Mouse (Mus musculus): ENCODE data around the gene Cdc42ep1.
"Not testable (repeated sequence)": the region's sequence is repeated elsewhere in the genome, so short reads cannot be mapped to it uniquely, and the experiment has no call there.

Gene Cdc42ep1

DNA sequence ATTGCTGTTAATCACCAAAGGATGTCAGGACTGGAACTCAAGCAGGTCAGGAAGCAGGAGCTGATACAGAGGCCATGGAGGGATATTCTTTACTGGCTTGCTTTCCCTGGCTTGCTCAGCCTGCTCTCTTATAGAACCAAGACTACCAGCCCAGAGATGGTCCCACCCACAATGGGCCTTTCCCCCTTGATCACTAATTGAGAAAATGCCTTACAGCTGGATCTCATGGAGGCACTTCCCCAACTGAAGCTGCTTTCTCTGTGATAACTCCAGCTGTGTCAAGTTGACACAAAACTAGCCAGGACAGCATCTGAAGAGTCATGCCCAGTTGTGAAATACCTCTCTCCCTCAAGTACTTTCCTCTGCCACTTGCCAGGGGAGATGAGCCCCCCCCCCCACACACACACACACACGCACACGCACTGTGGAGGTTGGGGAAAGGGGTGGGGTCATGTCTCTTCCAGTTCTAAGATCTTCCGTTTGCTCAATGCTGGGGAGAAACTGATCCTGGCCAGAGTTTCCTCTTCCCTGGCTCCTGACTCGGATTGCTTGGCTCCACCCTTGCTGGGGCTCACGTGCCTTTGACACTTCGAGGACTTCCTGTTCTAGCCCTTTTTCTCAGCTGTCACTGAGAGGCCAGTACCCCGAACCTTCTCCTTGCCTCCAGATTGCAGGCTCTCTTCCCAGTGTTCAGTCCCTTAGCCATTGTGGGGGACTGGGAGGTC lies 36.5 kb downstream of the Cdc42ep1 start:
- not testable (repeated sequence) for DNase-seq (ENCODE audit: low spot score)

DNA sequence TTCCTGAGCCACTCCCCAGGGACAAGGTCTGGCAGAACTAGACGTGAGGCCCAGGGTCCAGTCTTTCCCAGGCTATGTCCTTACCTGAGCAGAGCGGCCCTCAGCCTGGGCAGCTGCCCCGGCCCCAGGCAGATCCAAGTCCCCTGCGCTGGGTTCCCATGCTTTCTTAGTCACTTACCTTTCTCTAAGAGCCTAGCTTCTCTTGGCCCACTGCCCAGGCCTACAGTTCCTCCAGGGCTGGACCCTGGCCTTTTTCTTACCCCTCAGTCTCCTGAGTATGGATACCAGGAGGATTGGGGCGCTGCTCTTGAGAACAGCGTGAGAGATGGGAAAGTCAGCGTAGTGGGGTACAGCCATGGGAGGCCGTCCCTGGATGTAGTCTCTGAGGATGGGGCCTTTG lies 38.0 kb downstream of the Cdc42ep1 start:
- no peak for DNase-seq (ENCODE audit: low spot score)

DNA sequence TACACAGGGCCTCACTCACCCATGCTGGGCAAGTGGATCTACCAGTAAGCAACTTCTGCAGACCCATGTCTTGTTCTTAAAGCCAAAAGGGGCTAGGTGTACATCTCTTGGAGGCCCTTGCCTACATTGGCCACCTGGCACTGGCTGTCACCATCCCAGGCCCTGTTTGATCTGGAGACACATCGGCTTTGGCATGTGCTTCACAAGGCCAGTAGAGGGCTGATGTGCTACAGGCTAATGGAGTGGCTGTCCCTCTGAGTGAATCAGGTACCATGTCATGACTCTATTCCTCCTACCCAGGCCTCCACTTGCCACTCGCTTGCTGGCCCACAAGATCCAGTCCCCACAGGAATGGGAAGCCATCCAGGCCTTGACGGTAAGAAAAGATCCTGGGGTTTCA lies 39.4 kb downstream of the Cdc42ep1 start:
- DNase-seq (ENCODE audit: low spot score): no peak

DNA sequence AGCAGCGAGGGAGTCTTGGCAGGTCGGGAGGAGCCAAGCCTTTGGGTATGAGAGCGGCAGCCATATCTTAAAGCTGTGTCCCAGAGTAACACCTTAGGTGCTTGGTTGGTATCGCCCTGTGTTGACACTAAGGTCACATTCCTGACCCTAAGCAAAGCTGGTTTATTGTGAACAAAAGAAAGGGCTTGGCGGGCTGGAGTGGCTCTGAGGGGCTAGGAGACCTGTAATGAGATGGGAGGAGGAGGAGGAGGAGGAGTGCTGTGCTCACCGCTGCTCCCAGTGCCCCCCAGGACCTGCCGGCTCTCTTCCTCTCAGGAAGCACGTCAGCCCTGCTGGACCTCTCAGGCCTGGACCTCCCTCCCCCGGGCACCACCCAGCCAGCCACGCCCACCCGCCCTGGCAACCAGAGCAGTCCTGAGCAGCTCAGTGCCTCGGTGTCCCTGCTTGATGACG lies 47.0 kb downstream of the Cdc42ep1 start:
- no peak for DNase-seq (ENCODE audit: low spot score)

GRCm38 (mm10) chr15:78892440-78892839 lies 50.0 kb downstream of the Cdc42ep1 start:
- no peak for DNase-seq (ENCODE audit: low spot score)

GRCm38 (mm10) chr15:78894726-78895125 lies 52.3 kb downstream of the Cdc42ep1 start:
- DNase-seq (ENCODE audit: low spot score): no peak

DNA sequence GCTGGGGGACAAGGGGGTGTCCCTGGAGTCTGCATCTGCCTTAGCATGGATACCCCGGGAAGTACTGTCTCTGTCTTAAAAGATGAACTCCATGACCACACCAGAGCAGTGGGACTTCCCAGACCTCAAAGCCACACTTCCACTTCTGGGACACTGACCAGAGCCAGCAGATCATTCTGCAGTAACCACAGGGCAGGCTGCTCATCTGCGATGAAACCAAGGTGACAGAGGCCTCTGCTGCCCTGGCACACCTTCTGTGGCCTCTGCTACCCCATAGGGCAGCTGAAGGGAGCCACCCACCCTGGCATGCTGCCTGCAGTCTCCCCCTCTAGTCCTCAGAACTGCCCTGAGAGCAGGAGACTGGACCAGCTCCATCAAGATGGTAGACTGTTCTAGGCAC lies 53.3 kb downstream of the Cdc42ep1 start:
- DNase-seq (ENCODE audit: low spot score): no peak

GRCm38 (mm10) chr15:78896149-78896548 lies 53.7 kb downstream of the Cdc42ep1 start:
- no peak for DNase-seq (ENCODE audit: low spot score)

DNA sequence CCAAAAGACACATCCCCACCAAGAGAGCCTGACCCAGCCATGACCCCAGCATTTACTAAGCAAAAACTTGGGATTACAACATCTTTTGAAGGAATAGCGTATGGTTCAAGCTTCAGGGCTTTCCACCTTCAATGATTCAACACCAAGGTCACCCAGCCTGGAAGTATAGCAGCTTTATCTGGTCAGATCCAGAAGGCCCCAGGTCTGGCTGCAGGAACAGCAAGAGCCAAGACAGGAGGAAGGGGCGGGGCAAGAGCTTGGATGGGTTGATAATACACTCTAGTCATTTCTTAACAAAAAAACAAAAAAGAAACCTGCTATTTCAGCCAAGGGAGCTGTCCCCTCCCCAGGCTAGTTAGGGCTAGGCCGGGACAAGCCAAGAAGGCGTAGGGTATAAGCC lies 55.1 kb downstream of the Cdc42ep1 start:
- DNase-seq (ENCODE audit: low spot score): no peak

DNA sequence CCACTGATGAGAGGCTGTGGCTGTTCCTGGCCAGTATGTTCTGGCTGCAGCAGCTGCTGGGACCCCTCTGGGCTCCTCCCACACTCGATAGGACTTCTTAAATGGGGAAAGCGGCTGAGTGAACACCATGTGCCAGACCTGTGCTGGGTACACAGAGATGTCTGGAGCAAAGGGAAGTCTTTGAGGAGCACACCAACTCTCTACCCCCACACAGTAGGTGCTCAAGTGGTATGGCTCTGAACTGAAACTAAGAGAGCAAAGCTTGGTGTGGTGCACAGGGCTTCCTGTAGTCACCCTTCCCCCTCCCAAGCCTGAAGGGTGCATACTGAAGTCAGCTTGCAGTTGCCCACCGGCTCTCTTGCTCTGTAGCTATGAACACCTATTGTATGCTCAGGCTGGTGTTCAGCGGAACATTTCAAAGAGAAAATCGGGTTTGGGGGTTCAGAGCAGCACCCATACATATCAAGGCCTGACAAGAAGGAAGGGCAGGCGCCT lies 56.1 kb downstream of the Cdc42ep1 start:
- no peak for DNase-seq (ENCODE audit: low spot score)

- no peak for DNase-seq (ENCODE audit: low spot score)
Observed at GRCm38 (mm10) chr15:78899409-78899739, 57.0 kb downstream of the Cdc42ep1 start, which contains the start of gene Gm49510. TSS of gene Gm49510 (plus strand) at chr15:78899667.

GRCm38 (mm10) chr15:78899740-78900584 lies 57.5 kb downstream of the Cdc42ep1 start, which contains the start of gene Sh3bp1:
TSS of gene Sh3bp1 (plus strand) at chr15:78899768.
- DNase-seq (ENCODE audit: low spot score): no peak

Measured in ovary, postnatal 14 days (tissue).